Mouse (Mus musculus) limb, embryonic 15.5 days (tissue): ENCODE results near the gene Trub1. TPM values are rescaled to one million over a fixed set of nuclear protein-coding genes. Genes with fewer than 3 reads are reported as not detected.

ENCODE experiments used
- ATAC-seq: fragments of 200-750 bp; cut with Nextera tagmentation; 2 replicates; pipeline ENCODE4 v1.8.0; 2017; ENCODE audit warnings: low read depth, moderate TSS enrichment; ENCODE audit not compliant: insufficient number of reproducible peaks, low FRiP score, low TSS enrichment
- H3K27ac ChIP-seq: fragments of 300-500 bp; sonication (generic); 2 replicates; pipeline ENCODE4 v1.5.1; 2015; ENCODE audit warnings: moderate library complexity, mild to moderate bottlenecking, inconsistent platforms
- H3K27me3 ChIP-seq: fragments of 300-500 bp; sonication (generic); 2 replicates; pipeline ENCODE4 v1.6.1; 2015; ENCODE audit warnings: inconsistent platforms
- H3K36me3 ChIP-seq: fragments of 300-500 bp; sonication (generic); 2 replicates; pipeline ENCODE4 v1.6.1; 2015; ENCODE audit warnings: inconsistent platforms
- H3K4me1 ChIP-seq: fragments of 300-500 bp; sonication (generic); 2 replicates; pipeline ENCODE4 v1.6.1; 2015; ENCODE audit warnings: inconsistent platforms
- H3K4me2 ChIP-seq: fragments of 300-500 bp; sonication (generic); 2 replicates; pipeline ENCODE4 v1.6.1; 2015; ENCODE audit warnings: mild to moderate bottlenecking, inconsistent platforms
- H3K4me3 ChIP-seq: fragments of 300-500 bp; sonication (generic); 2 replicates; pipeline ENCODE4 v1.5.1; 2015; ENCODE audit warnings: mild to moderate bottlenecking, inconsistent platforms
- H3K9ac ChIP-seq: fragments of 300-500 bp; sonication (generic); 2 replicates; pipeline ENCODE4 v1.6.1; 2015; ENCODE audit warnings: inconsistent platforms
- H3K9me3 ChIP-seq: fragments of 300-500 bp; sonication (generic); 2 replicates; pipeline ENCODE4 v1.6.1; 2016; ENCODE audit warnings: inconsistent platforms
- WGBS: fragments of 180-500 bp; shearing (Covaris S2); methylation state at CpG from one replicate; pipeline ENCODE4 v1.1.7; 2015; 5-methylcytosine and 5-hydroxymethylcytosine counted together
- polyA plus RNA-seq: library from polyadenylated mRNA; unstranded; fragments of >200 nt; fragmentation: Nextera tagmentation; extraction: Ambion mirVana; gene quantifications from 2 replicates; pipeline ENCODE4 v1.2.1, GENCODE M21; 2015

Trub1 gene
- polyA plus RNA-seq, 1 experiment from 2014 or later: 24.0 TPM

DNA sequence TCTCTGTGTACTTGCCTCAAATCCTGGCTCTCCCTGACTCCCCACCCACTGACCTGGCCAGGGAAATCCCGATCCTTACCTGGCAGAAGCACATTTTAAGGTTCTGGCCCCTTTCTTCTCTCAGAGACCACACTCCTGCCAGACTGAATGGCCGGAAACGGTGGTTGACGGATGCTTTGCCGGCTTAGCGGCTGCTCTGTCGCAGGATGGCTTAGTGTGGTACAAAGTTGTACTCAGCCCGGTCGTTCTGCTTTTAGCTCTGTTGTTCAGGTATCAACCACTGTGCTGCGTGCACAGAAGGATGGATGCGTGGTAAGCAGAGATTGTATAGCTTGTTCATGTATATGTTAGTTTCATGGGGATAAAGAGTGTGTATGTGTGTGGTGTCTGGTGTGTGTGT, 25.3 kb downstream of the Trub1 start:
- Histone ChIP-seq H3K27ac (no peak overlapping the region), H3K4me2 (no peak overlapping the region), H3K4me3 (no peak overlapping the region), H3K9me3 (no peaks in the 10 kb centered on the region), H3K9ac (no peak overlapping the region), H3K4me1 (peaks cover 3% of the 10 kb centered on the region; the same call in 1 of the 2 replicates), H3K36me3 (peaks cover 9% of the 10 kb centered on the region; the same call in 1 of the 2 replicates), H3K27me3 (no peaks in the 10 kb centered on the region)
- no peak for ATAC-seq
- 75% methylated on average over 11 of the region's 11 CpGs for WGBS

DNA sequence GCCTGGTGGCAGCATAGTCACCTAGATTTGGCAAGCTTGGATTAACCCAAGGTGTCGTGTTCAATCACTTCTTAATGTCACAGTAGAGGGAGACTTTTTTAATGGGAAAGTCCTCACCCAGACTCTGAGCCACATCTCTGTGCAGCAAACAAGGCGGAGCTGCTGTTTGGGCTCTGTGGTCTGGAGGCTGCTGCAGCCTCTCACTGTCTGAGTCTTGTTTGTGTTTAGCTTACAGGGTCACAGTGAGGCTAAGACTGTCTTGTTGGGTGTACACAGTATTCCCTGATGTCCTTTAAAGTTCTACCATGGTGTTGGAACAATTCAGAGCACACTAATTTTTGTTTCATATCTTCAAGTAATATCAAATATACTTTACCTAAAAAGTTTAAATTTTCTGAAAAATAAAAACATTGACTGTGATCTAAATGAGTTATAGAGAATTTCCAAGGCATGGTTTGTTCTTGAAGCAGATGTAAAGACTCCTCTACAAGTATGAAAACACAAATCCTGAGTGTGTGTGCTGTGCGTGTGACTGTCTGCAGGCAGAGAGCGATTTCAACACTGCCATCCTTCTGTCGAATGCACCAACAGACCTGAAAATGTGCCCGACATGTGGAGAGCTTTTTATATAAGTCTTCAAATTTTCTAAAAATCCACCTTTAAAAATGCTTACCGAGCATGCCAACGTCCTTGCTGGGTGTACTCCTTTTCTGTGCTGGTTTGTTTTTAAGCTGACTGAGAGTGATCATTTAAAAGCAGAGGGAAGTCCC, 27.4 kb downstream of the Trub1 start:
- Histone ChIP-seq H3K9me3 (no peaks in the 10 kb centered on the region), H3K27ac (no peak overlapping the region), H3K9ac (no peak overlapping the region), H3K27me3 (no peaks in the 10 kb centered on the region), H3K4me3 (no peak overlapping the region), H3K4me1 (no peaks in the 10 kb centered on the region; the same call in 1 of the 2 replicates), H3K36me3 (peaks cover 8% of the 10 kb centered on the region), H3K4me2 (no peak overlapping the region)
- no peak for ATAC-seq
- WGBS: 71% methylated on average over 8 of the region's 8 CpGs

DNA sequence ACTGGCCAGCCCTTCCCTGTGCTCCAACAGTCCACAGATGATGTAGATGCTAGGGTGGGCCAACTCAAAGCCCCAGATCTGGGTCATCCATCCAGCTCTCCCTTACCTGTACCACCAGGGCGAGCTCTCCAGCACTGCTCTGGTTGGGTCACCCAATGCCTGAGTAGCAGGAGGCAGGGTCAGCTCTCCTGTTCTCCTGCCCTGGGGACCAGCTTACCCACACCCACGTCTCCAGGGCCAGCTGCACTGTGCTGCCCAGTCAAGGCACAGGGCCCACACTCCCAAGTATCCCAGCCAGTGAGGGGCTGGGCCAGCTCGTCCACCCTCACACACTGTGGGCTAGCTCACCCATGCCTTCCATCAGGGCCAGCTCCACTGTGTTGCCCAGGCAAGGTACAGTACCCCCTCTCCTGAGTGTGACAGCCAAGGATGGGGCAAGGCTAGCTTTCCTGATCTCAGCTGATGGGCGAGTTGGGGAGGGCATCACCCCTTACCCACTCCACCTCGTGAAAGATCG, 29.1 kb downstream of the Trub1 start:
- Histone ChIP-seq H3K4me2 (no peak overlapping the region), H3K9ac (no peak overlapping the region), H3K4me1 (peaks cover 5% of the 10 kb centered on the region), H3K4me3 (no peak overlapping the region), H3K27ac (no peak overlapping the region), H3K9me3 (no peaks in the 10 kb centered on the region), H3K27me3 (no peaks in the 10 kb centered on the region), H3K36me3 (peaks cover 8% of the 10 kb centered on the region)
- peak; percentile 56; the same call in 1 of the 2 replicates for ATAC-seq
- 93% methylated on average over 6 of the region's 6 CpGs for WGBS

DNA sequence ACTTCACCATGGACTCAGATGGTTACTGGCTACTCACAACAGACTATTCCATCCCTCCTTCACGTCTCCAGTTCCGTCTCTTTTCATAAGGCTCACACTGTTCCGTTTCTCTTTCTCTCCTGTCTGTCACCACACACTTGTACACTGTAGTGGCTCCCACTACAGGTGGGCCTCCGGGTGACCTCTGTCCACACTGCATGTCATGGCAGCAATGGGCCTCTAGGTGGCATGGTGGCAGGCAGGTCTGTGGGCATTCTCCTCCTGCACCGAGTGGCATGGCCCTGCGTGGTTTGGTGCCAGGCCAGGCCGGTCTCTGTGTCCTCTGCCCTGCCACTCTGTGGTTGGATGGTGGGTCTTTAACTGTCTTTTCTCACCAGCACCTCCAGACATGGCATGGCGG, 30.1 kb downstream of the Trub1 start:
- H3K27me3 ChIP-seq: no peaks in the 10 kb centered on the region
- H3K4me2 ChIP-seq: no peak overlapping the region
- 87% methylated on average over 8 of the region's 8 CpGs for WGBS
- no peak overlapping the region for H3K4me3 ChIP-seq
- H3K9ac ChIP-seq: no peak overlapping the region
- H3K4me1 ChIP-seq: peaks cover 8% of the 10 kb centered on the region
- no peak for ATAC-seq
- H3K27ac ChIP-seq: no peak overlapping the region
- peaks cover 8% of the 10 kb centered on the region for H3K36me3 ChIP-seq
- no peaks in the 10 kb centered on the region for H3K9me3 ChIP-seq

DNA sequence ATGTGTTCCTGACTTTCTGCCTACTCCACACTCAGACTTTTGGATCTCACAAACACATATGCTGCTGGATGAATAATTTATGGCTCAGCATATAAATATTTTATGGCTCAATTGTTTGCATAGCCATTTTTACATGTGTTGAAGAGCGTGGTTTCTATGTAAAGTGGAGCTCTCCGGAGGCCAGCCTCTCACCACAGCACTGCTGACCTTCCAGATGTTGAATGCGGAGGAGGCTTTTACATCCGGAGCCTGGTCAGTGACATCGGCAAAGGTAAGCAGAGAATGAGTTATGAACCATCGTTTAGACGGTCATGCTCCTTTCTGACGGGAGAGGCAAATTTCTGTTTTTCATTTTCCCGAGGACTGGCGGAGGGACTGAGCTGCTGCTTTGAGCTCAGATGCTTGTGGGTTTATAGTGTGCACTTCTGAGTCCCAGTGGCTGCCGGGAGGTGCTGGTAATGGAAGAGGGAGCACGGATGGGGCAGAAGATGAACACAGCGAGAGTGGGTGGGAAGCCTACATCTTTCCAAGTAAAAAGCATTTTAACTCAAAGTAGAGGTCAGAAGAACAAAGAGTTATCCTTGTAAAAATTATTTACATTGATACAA, 34.4 kb downstream of the Trub1 start:
- H3K4me3 ChIP-seq: peak overlapping the region; percentile 8; the same call in 1 of the 2 replicates
- no peaks in the 10 kb centered on the region for H3K27me3 ChIP-seq
- WGBS: 29% methylated on average over 13 of the region's 13 CpGs
- H3K4me2 ChIP-seq: peak overlapping the region; percentile 30
- no peak for ATAC-seq
- no peak overlapping the region for H3K9ac ChIP-seq
- peak overlapping the region; percentile 57 for H3K27ac ChIP-seq
- H3K36me3 ChIP-seq: peaks cover 15% of the 10 kb centered on the region
- H3K4me1 ChIP-seq: peaks cover 16% of the 10 kb centered on the region
- no peaks in the 10 kb centered on the region for H3K9me3 ChIP-seq

DNA sequence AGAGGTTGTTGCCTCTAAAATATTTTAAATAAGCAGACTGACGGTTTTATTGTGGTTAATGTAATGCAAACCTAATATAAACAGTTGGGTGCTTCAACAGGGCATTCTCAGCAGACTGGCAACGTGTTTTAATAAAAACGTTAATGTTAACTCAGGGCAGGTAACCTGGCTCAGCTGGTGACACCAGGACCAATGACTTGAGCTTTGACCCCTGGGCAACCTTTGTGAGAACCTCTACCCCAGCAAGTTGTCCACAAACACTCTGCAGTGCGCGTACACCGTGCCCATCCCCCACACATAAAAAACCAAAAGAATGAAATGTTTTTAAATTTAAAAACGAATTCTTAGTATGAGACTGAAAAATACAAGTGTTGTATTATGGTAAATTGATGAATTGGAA, 36.8 kb downstream of the Trub1 start:
- WGBS: 65% methylated on average over 7 of the region's 7 CpGs
- ATAC-seq: no peak
- Histone ChIP-seq H3K4me3 (no peak overlapping the region), H3K36me3 (peaks cover 12% of the 10 kb centered on the region; the same call in 1 of the 2 replicates), H3K9me3 (no peaks in the 10 kb centered on the region), H3K4me2 (no peak overlapping the region), H3K27ac (no peak overlapping the region), H3K4me1 (peaks cover 16% of the 10 kb centered on the region), H3K9ac (no peak overlapping the region), H3K27me3 (no peaks in the 10 kb centered on the region)

DNA sequence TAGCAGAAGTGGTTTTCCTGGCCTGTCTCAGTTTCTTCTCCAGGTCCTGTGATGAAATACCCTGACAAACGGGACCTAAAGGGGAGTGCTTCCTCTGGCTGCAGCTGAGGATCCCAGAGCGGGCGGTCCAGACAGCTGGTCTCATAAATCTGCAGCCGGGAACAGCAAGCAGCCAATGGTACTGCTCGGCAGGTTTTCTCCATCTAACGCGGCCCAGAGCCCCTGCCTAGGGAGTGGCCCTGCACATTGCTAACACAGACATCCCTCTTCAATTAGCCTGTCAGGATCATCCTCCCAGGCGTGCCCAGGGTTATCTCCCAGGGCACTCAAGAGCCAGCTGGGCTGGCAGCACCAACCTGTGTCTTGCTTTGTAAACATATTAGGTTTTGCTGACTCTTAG, 38.3 kb downstream of the Trub1 start:
- no peak overlapping the region for H3K4me3 ChIP-seq
- no peak overlapping the region for H3K27ac ChIP-seq
- H3K9me3 ChIP-seq: no peaks in the 10 kb centered on the region
- no peak overlapping the region for H3K9ac ChIP-seq
- H3K36me3 ChIP-seq: peaks cover 7% of the 10 kb centered on the region; the same call in 1 of the 2 replicates
- no peaks in the 10 kb centered on the region for H3K27me3 ChIP-seq
- no peak for ATAC-seq
- peaks cover 16% of the 10 kb centered on the region for H3K4me1 ChIP-seq
- no peak overlapping the region for H3K4me2 ChIP-seq
- WGBS: 8% methylated on average over 8 of the region's 8 CpGs

DNA sequence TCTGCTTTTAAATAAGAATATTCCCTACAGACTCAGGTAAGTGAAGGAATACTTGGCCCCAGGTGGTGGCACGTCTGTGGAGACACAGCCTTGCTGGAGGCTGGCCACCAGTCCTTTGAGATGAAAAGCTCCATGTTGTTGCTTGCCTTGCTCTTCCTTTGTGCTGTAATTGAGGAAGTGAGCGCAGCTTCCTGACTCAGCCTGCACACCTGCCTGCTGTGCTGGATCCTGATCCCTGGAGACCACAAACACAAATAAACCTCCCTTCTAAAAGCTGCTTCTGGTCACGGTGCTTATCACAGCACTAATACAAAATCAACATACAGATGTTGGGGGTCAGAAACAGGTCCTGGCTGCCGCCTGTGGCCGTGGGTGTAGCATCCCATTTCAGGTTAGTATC, 41.3 kb downstream of the Trub1 start:
- peaks cover 23% of the 10 kb centered on the region for H3K4me1 ChIP-seq
- no peak overlapping the region for H3K27ac ChIP-seq
- ATAC-seq: no peak
- 79% methylated on average over 5 of the region's 5 CpGs for WGBS
- H3K9me3 ChIP-seq: no peaks in the 10 kb centered on the region
- peaks cover 2% of the 10 kb centered on the region; the same call in 1 of the 2 replicates for H3K36me3 ChIP-seq
- H3K4me3 ChIP-seq: no peak overlapping the region
- H3K27me3 ChIP-seq: no peaks in the 10 kb centered on the region
- H3K9ac ChIP-seq: no peak overlapping the region
- H3K4me2 ChIP-seq: no peak overlapping the region

DNA sequence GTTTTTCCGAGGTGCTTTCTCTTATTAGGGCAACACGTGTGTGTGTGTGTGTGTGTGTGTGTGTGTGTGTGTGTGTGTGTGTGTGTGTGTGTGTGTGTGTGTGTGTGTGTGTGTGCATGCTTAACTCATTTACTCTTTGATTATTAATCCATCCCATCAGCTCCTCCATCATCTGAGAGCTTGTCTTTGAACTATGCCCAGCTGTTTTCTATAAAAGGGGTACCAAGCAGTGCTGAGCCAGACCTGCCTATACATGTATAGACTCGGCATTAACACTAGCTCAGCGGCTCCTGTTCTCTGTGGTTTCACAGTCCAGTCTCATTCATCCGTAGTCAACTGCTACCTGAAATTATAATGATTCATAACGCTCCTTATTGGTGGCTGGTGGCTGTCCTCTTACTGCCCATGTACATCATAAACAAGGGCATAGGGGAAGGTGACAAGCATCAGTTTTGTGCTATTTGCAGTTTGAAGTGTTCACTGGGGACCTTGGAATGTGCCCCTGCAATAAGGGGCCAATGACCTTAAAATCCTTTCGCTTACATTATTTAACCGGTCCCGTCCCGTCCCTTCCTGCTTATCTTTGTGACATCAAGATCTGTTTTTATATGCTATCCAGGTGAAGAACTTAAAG, 45.5 kb downstream of the Trub1 start:
- peak overlapping the region; percentile 12; the same call in 1 of the 2 replicates for H3K4me2 ChIP-seq
- 21% methylated on average over 10 of the region's 10 CpGs for WGBS
- peak overlapping the region; percentile 76; the same call in 1 of the 2 replicates for H3K27ac ChIP-seq
- ATAC-seq: no peak
- peaks cover 21% of the 10 kb centered on the region for H3K4me1 ChIP-seq
- no peak overlapping the region for H3K9ac ChIP-seq
- H3K36me3 ChIP-seq: no peaks in the 10 kb centered on the region
- no peaks in the 10 kb centered on the region for H3K27me3 ChIP-seq
- H3K9me3 ChIP-seq: no peaks in the 10 kb centered on the region
- 0 out of 2 replicates have a peak overlapping the region, but pooled peaks have one; percentile 0 for H3K4me3 ChIP-seq

DNA sequence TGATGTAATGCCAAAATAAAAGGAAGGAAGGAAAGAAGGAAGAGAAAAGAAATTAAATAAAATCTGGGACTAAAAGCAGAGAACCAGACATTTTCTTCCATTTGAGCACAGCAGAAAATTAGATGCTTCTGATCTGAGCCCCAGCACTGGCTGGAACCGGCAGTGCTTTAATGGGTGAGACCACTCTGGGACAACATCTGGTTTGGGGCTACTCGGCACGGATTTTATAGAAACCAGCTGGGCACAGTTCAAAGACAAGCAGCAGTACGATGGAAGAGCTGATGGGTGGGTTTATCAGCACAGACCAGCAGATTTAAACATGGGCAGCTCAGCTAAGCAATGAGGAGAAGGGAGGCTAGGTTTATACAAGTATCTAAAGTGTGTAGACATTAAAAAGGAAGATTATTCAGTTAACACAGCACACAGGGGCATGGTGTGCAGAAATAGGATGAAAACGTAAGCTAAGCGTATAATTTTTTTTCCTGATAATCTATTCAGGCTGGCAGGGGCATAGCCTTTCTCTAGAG, 46.2 kb downstream of the Trub1 start:
- WGBS: 19% methylated on average over 6 of the region's 6 CpGs
- Histone ChIP-seq H3K4me2 (0 out of 2 replicates have a peak overlapping the region, but pooled peaks have one; percentile 2), H3K4me1 (peaks cover 21% of the 10 kb centered on the region), H3K27me3 (no peaks in the 10 kb centered on the region), H3K9ac (no peak overlapping the region), H3K27ac (peak overlapping the region; percentile 76), H3K4me3 (no peak overlapping the region), H3K9me3 (no peaks in the 10 kb centered on the region), H3K36me3 (no peaks in the 10 kb centered on the region)
- ATAC-seq: no peak; the same call in 1 of the 2 replicates

DNA sequence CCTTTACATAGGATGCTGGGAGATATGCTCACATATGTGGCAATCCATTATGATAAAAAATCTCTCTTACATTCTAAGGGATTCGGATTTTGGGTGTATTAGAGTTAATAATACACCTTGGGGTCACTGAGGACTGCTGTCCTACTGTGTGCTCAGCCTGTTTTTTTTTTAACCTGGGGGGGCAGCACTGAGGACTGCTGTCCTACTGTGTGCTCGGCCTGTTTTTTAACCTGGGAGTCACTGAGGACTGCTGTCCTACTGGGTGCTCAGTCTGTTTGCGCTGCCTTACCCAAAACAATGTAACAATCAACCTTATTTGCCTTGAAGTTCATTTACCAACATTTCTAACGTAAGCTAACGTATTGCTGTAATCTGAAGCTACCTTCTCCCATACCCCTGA, 47.5 kb downstream of the Trub1 start:
- Histone ChIP-seq H3K27me3 (no peaks in the 10 kb centered on the region), H3K9ac (no peak overlapping the region), H3K4me3 (no peak overlapping the region), H3K4me2 (no peak overlapping the region), H3K27ac (no peak overlapping the region), H3K4me1 (peaks cover 21% of the 10 kb centered on the region), H3K36me3 (no peaks in the 10 kb centered on the region), H3K9me3 (no peaks in the 10 kb centered on the region)
- WGBS: 89% methylated on average over 5 of the region's 5 CpGs
- no peak for ATAC-seq
